Mouse (Mus musculus) limb, embryonic 13.5 days (tissue): ENCODE measurements around the gene 3300002I08Rik. TPM values are rescaled to one million over a fixed set of nuclear protein-coding genes. Genes with fewer than 3 reads are reported as not detected.
"Not testable (repeated sequence)": the region's sequence is repeated elsewhere in the genome, so short reads cannot be mapped to it uniquely, and the experiment has no call there.

Source experiments
- ATAC-seq: fragments of 200-750 bp; cut with Nextera tagmentation; 2 replicates; pipeline ENCODE4 v1.8.0; 2017; ENCODE audit warnings: low read depth, moderate number of reproducible peaks, moderate TSS enrichment; ENCODE audit not compliant: low FRiP score
- H3K27ac ChIP-seq: fragments of 300-500 bp; sonication (generic); 2 replicates; pipeline ENCODE4 v1.5.1; 2015; ENCODE audit warnings: inconsistent platforms, mild to moderate bottlenecking, moderate library complexity
- H3K27me3 ChIP-seq: fragments of 300-500 bp; sonication (generic); 2 replicates; pipeline ENCODE4 v1.6.1; 2015; ENCODE audit warnings: mild to moderate bottlenecking, inconsistent platforms
- H3K36me3 ChIP-seq: fragments of 300-500 bp; sonication (generic); 2 replicates; pipeline ENCODE4 v1.6.1; 2015; ENCODE audit warnings: inconsistent platforms, mild to moderate bottlenecking, moderate library complexity
- H3K4me1 ChIP-seq: fragments of 300-500 bp; sonication (generic); 2 replicates; pipeline ENCODE4 v1.6.1; 2015; ENCODE audit warnings: inconsistent platforms
- H3K4me2 ChIP-seq: fragments of 300-500 bp; sonication (generic); replicated peaks from 2 replicates; pipeline ENCODE4 v1.6.1; 2015; ENCODE audit warnings: inconsistent platforms, mild to moderate bottlenecking, moderate library complexity
- H3K4me3 ChIP-seq: fragments of 300-500 bp; sonication (generic); 2 replicates; pipeline ENCODE4 v1.5.1; 2015; ENCODE audit warnings: moderate library complexity, mild to moderate bottlenecking, inconsistent platforms
- H3K9ac ChIP-seq: fragments of 300-500 bp; sonication (generic); 2 replicates; pipeline ENCODE4 v1.6.1; 2015; ENCODE audit warnings: mild to moderate bottlenecking, inconsistent platforms
- H3K9me3 ChIP-seq: fragments of 300-500 bp; sonication (generic); 2 replicates; pipeline ENCODE4 v1.6.1; 2016; ENCODE audit warnings: inconsistent platforms
- WGBS: fragments of 180-500 bp; shearing (Covaris S2); methylation state at CpG from one replicate; pipeline ENCODE4 v1.1.7; 2015; 5-methylcytosine and 5-hydroxymethylcytosine counted together
- polyA plus RNA-seq: library from polyadenylated mRNA; unstranded; fragments of >200 nt; fragmentation: Nextera tagmentation; extraction: Ambion mirVana; gene quantifications from 2 replicates; pipeline ENCODE4 v1.2.1, GENCODE M21; 2015

Gene 3300002I08Rik
- 9.4 and 11.7 TPM in 2 replicates for polyA plus RNA-seq

- not testable (repeated sequence) for H3K36me3 ChIP-seq, H3K9me3 ChIP-seq, H3K27me3 ChIP-seq, H3K4me1 ChIP-seq
- 5% methylated on average over 17 of the region's 17 CpGs for WGBS
- peak; percentile 97 for ATAC-seq
- peak within 1 kb of the TSS; percentile 59 for H3K4me2 ChIP-seq
- peak within 1 kb of the TSS; percentile 78 for H3K9ac ChIP-seq
- peak within 1 kb of the TSS; percentile 65 for H3K4me3 ChIP-seq
- H3K27ac ChIP-seq, result peak within 1 kb of the TSS; percentile 69
Observed at GRCm38 (mm10) chr2:150362113-150362877, at the start of gene 3300002I08Rik. 3300002I08Rik (minus strand) TSS chr2:150362765.

- not testable (repeated sequence) for H3K9ac ChIP-seq, ATAC-seq, H3K4me2 ChIP-seq, H3K27me3 ChIP-seq, H3K27ac ChIP-seq, H3K4me3 ChIP-seq, H3K4me1 ChIP-seq
- 89% methylated on average over 17 of the region's 17 CpGs for WGBS
- H3K36me3 ChIP-seq, result peaks cover 32% of the 10 kb centered on the region
- peaks cover 15% of the 10 kb centered on the region for H3K9me3 ChIP-seq
Observed at GRCm38 (mm10) chr2:150412146-150412545, 49.6 kb upstream of the 3300002I08Rik start.

- H3K4me3 ChIP-seq, result no peak overlapping the region
- 81% methylated on average over 1 of the region's 1 CpGs for WGBS
- H3K27me3 ChIP-seq, result no peaks in the 10 kb centered on the region
- H3K36me3 ChIP-seq, result no peaks in the 10 kb centered on the region
- no peaks in the 10 kb centered on the region for H3K4me1 ChIP-seq
- H3K27ac ChIP-seq, result no peak overlapping the region
- ATAC-seq, result no peak
- no peaks in the 10 kb centered on the region for H3K9me3 ChIP-seq
- H3K4me2 ChIP-seq, result no peak overlapping the region
- H3K9ac ChIP-seq, result no peak overlapping the region
Observed at GRCm38 (mm10) chr2:150390198-150390597, 27.6 kb upstream of the 3300002I08Rik start.

- not testable (repeated sequence) for H3K27me3 ChIP-seq, H3K4me3 ChIP-seq, H3K27ac ChIP-seq, H3K36me3 ChIP-seq, H3K9me3 ChIP-seq, H3K4me2 ChIP-seq, ATAC-seq, H3K9ac ChIP-seq, H3K4me1 ChIP-seq
- 96% methylated on average over 19 of the region's 19 CpGs for WGBS
Observed at GRCm38 (mm10) chr2:150385553-150386106, 23.1 kb upstream of the 3300002I08Rik start.

- no peaks in the 10 kb centered on the region for H3K9me3 ChIP-seq
- H3K36me3 ChIP-seq, result peaks cover 3% of the 10 kb centered on the region; the same call in 1 of the 2 replicates
- 12% methylated on average over 4 of the region's 4 CpGs for WGBS
- no peaks in the 10 kb centered on the region for H3K27me3 ChIP-seq
- no peaks in the 10 kb centered on the region for H3K4me1 ChIP-seq
- no peak overlapping the region for H3K27ac ChIP-seq
- H3K4me3 ChIP-seq, result peak overlapping the region; percentile 65
- H3K4me2 ChIP-seq, result peak overlapping the region; percentile 59
- H3K9ac ChIP-seq, result peak overlapping the region; percentile 78; the same call in 1 of the 2 replicates
- no peak; the same call in 1 of the 2 replicates for ATAC-seq
Observed at GRCm38 (mm10) chr2:150362878-150363229, 289 bp upstream of the 3300002I08Rik start.

- ATAC-seq, H3K4me1 ChIP-seq, H3K4me2 ChIP-seq, H3K9me3 ChIP-seq, H3K36me3 ChIP-seq, H3K4me3 ChIP-seq, H3K27me3 ChIP-seq, H3K9ac ChIP-seq, H3K27ac ChIP-seq: not testable (repeated sequence)
Observed at GRCm38 (mm10) chr2:150357136-150357535, 5.4 kb downstream of the 3300002I08Rik start.

GRCm38 (mm10) chr2:150323402-150323801 is 39.2 kb downstream of the 3300002I08Rik start, which contains the start of gene Gm10130:
Gm10130 (plus strand) TSS chr2:150323702.
- H3K36me3 ChIP-seq, result peaks cover 60% of the 10 kb centered on the region
- no peak within 1 kb of the TSS for H3K9ac ChIP-seq
- peaks cover 45% of the 10 kb centered on the region for H3K9me3 ChIP-seq
- H3K4me1 ChIP-seq, result no peaks in the 10 kb centered on the region
- H3K4me3 ChIP-seq, result no peak within 1 kb of the TSS
- no peak for ATAC-seq
- H3K27me3 ChIP-seq, result no peaks in the 10 kb centered on the region
- no peak within 1 kb of the TSS for H3K4me2 ChIP-seq
- no peak within 1 kb of the TSS for H3K27ac ChIP-seq
- 95% methylated on average over 5 of the region's 5 CpGs for WGBS

GRCm38 (mm10) chr2:150318973-150319372 is 43.6 kb downstream of the 3300002I08Rik start:
- ATAC-seq, result no peak
- H3K36me3 ChIP-seq, result peaks cover 61% of the 10 kb centered on the region
- H3K4me3 ChIP-seq, result no peak overlapping the region
- no peak overlapping the region for H3K9ac ChIP-seq
- H3K27me3 ChIP-seq, result no peaks in the 10 kb centered on the region
- no peak overlapping the region for H3K4me2 ChIP-seq
- H3K27ac ChIP-seq, result no peak overlapping the region
- H3K4me1 ChIP-seq, result no peaks in the 10 kb centered on the region
- peaks cover 53% of the 10 kb centered on the region for H3K9me3 ChIP-seq
- WGBS, result 97% methylated on average over 1 of the region's 1 CpGs

- Histone ChIP-seq H3K4me2 (no peak overlapping the region), H3K4me3 (no peak overlapping the region), H3K9me3 (peaks cover 38% of the 10 kb centered on the region), H3K9ac (no peak overlapping the region), H3K4me1 (no peaks in the 10 kb centered on the region), H3K27ac (no peak overlapping the region), H3K27me3 (no peaks in the 10 kb centered on the region), H3K36me3 (peaks cover 48% of the 10 kb centered on the region)
- ATAC-seq, result no peak
Observed at GRCm38 (mm10) chr2:150316140-150316539, 46.4 kb downstream of the 3300002I08Rik start.

- H3K9me3 ChIP-seq, H3K27me3 ChIP-seq, H3K27ac ChIP-seq, H3K4me1 ChIP-seq: not testable (repeated sequence)
- peaks cover 14% of the 10 kb centered on the region for H3K36me3 ChIP-seq
- peak overlapping the region; percentile 62 for H3K4me2 ChIP-seq
- H3K9ac ChIP-seq, result peak overlapping the region; percentile 76
- peak; percentile 99 for ATAC-seq
- WGBS, result 8% methylated on average over 19 of the region's 19 CpGs
- H3K4me3 ChIP-seq, result peak overlapping the region; percentile 58
Observed at GRCm38 (mm10) chr2:150310952-150311884, 51.3 kb downstream of the 3300002I08Rik start.

- H3K9me3 ChIP-seq, result no peaks in the 10 kb centered on the region
- H3K27me3 ChIP-seq, result no peaks in the 10 kb centered on the region
- no peak overlapping the region for H3K9ac ChIP-seq
- 86% methylated on average over 10 of the region's 10 CpGs for WGBS
- no peak overlapping the region for H3K4me2 ChIP-seq
- no peak overlapping the region for H3K27ac ChIP-seq
- H3K4me3 ChIP-seq, result no peak overlapping the region
- no peaks in the 10 kb centered on the region for H3K4me1 ChIP-seq
- ATAC-seq, result no peak
- no peaks in the 10 kb centered on the region for H3K36me3 ChIP-seq
Observed at GRCm38 (mm10) chr2:150307183-150307773, 55.3 kb downstream of the 3300002I08Rik start.

GRCm38 (mm10) chr2:150299096-150299495 is 63.5 kb downstream of the 3300002I08Rik start:
- WGBS, result 64% methylated on average over 1 of the region's 1 CpGs
- ATAC-seq, result no peak
- Histone ChIP-seq H3K27ac (no peak overlapping the region), H3K9ac (no peak overlapping the region), H3K4me1 (no peaks in the 10 kb centered on the region), H3K9me3 (no peaks in the 10 kb centered on the region), H3K4me2 (no peak overlapping the region), H3K27me3 (no peaks in the 10 kb centered on the region), H3K4me3 (no peak overlapping the region), H3K36me3 (no peaks in the 10 kb centered on the region)
